Mouse (Mus musculus) c-Kit-positive CD71-negative TER-119-negative erythroid progenitor cells, embryonic 14.5 days (primary cell): Measurements from ENCODE around the gene Nadk.
"Not testable (repeated sequence)": the region's sequence is repeated elsewhere in the genome, so short reads cannot be mapped to it uniquely, and the experiment has no call there.

ENCODE experiments used
- DNase-seq: peaks from one replicate; pipeline ENCODE4 v3.0.0-alpha.2; 2013; ENCODE audit warnings: low read depth

Gene Nadk

DNA sequence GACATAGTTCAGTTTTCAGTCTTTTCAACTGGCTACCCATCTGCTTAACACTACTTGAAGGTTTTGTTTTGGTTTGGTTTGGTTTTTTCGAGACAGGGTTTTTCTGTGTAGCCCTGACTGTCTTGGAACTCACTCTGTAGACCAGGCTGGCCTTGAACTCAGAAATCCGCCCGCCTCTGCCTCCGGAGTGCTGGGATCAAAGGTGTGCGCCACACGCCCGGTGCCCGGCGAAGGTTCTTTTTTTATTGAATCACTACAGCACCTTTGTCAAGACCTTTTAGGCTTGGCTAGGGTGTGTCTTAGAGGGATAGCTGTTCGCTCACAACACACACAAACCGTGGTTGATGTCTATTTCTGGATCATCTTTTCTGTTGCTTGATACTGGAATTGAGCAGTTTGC is 8.1 kb downstream of the Nadk start:
- DNase-seq = not testable (repeated sequence)

DNA sequence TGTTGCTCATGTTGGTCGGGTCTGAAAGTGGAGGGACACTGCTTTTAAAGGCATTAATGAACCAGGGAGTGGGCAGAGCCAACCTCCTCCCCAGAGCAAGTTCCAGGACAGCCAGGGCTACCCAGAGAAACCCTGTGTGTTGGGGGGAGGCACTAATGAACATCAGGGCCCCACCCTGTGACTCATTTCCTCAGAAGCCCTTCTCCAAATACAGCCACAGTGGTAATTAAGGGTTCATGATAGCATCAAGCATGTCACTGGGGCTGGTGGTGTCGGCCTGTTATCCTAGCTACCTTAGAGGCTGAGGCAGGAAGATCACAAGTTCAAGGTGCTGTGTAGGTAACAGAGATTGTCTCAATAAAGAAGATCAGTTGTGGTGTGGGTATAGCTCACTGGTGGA is 9.3 kb downstream of the Nadk start:
- DNase-seq = no peak

DNA sequence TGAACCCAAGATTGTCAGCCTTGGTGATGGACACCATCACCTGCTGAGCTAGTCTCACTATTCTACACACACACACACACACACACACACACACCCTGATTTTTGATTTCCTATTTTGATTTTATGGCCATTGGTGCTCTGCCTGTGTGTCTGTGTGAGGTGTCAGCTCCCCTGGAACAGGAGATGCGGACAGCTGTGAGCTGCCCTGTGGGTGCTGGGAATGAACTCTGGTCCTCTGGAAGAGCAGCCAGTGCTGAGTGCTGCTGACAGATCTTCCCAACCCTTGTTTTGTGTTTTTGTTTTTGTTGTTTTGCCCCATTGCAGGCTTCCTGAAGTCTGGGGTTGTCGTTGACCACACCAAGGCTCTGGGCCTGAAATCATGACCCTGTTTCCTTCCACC is 11.0 kb downstream of the Nadk start:
- no peak for DNase-seq

DNA sequence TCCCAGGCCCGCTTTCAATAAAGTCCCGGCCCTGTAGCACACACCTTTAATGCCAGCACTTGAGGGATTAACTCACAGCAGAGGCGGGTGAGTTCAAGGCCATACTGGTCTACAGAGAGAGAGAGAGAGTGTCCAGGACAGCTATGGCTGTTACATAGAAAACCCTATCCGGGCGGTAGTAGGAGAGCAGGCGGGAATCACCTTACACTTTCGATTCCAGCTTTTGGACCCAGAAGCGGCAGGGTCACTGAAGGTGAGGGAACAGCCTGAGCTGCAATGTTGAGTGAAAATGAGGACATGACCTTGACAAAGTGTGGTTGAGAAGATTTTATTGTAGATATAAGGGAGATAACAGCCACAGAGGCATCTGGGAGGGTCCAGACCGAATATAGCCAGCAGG is 11.7 kb downstream of the Nadk start:
- no peak for DNase-seq

DNA sequence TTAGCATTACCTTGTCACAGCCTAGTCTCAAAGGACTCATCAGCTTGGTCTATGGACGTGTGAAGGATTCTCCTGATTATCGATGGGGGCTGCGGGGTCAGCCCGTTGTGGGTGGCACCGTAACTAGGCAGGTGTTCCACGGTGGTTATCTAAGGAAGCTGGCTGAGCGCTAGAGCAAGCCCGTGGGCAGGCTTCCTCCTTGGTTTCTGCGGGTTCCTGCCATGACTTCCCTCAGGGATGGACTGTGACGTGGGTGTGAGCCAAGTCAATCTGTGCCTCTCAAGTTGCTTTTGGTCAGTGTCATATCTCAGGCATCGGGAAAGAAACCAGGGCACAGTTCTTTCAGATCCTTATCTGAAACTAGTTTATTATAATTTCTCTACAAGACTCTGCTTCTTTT is 12.8 kb downstream of the Nadk start:
- no peak for DNase-seq

DNA sequence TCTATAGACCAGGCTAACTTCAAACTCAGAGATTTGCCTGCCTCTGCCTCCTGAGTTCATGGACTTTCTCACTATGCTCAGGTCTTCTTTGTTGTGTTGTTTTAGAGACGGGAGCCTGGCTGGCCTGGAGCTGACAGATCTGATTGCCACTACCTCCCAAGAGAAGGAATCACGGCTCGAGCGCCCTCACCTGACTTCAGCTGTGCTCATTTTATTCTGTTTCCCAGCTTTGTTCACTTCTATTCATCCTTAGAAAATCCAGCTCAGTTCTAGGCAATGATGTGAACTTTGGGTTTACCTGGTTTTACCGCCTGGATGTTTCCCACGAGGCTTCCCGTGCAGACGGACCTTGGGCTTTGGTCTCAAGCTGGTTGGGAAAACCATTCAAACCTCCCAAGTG is 13.3 kb downstream of the Nadk start:
- no peak for DNase-seq

DNA sequence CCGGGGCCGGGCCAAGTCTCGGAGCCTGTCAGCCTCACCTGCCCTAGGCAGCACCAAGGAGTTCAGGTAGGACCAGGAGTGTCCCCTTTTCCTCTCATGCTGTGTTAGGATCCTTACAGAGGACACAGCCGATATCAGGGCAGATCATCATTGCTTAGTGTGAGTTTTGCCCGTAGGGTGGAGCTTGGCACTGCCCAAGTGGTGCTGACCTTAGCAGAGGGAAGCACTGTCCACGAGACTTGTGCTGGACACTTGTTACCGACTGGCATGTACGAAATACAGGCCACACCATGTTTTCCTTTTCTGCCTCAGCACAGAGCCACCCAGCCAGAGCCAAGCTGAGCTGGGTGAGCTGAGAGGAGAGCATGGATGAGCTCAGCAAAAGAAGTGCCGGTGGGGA is 15.0 kb downstream of the Nadk start:
- DNase-seq = no peak

DNA sequence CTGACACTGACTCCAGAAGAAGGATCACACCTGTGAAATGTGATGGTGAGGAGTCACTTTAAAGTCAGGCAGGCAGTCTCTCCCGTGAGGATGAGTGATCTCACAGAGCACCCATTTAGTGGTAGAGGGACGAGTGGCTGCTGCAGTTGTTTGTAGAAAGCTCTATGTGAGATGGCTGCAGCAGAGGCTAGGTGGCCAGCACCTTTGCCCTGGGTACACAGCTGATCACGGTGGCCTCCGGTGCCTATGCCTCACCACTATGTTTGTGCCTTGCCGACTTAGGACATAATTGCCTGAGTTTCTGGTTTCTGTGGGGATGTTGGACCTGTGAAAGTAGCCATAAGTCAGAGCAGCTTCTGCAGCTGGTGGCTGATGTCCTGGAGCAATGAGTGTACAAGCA is 15.6 kb downstream of the Nadk start:
- no peak for DNase-seq

DNA sequence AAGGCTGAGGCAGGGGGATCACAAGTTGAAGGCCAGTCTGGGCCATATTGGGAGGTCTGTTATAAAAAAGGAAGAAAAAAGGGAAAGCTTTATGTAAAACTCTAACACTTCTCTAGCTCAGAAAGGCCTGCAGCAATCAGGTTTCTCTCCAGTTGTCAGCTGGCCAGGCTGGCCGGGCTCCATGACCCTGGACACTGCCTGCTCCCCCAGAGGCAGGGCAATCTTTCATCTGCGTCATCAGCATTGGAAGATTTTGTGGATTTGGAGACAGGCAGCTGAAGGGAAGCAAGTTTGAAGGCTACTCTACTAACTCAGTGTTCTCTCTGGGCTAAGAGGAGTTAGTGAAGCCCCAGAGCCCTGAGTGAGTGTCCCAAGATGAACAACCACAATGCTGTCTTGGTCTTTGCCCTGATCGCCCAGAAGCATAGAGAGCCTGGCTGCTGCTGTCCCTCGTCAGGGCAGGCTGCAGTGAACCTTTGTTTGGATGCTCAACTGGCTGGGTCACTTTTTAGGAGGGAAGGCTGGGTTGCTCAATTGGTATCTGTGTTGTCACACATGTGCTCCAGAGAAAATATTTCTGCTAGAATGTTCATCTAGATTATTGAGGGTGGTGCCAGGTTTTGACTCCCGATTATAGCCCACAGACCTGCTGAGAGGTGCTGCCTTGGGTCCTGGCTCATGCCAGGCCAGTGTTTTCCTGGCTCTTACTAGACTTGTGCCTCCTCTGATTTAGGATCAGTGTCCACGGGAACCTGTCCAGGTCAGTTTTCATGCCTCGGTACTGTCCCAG is 16.4 kb downstream of the Nadk start:
- no peak for DNase-seq

DNA sequence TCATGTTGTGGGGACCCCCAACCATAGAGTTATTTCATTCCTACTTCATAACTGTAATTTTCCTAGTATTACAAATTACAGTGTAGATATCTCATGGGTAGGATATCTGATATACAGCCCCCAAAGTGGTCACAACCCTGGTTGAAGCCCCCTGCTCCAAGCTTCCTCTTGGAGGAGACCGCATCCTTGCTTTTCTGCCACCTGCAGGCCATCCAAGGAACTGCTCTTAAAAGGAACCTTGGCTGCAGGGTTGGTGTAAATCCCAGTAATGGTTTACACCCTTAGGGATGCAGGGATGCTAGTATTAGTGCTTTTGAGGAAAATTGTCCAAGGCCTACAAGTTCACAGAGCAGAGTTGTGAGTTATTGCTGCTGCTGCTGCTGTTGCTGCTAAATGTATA is 18.2 kb downstream of the Nadk start:
- no peak for DNase-seq

DNA sequence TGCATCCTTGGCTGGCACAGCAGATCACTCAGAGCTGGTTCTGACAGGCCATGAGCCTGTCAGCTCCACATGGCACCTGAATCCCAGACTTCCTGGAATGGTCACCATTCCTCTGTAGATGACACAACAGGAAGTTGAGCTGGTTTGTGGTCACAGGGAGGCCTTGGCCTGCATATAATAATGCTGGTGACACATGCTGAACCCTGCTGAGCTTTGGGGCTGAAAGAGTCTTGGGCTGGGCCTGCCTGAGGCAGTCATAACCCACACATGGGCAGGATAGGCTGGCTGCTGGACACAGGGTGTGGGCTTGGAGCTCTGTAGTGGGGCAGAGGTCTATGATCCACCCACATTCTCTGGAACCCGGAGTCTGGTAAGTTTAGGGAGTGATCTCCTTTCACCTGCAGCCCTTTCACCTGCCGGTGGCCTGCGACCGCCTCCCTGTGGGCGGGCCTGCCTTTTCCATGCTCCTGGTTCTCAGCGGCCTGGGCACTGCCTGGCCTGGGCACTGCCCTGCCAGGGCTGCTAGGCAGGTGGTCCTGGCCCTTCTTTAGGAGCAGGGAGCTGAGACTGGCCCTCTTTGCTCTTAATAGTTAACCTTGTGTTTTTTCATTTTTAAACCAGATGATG is 20.2 kb downstream of the Nadk start:
- no peak for DNase-seq

DNA sequence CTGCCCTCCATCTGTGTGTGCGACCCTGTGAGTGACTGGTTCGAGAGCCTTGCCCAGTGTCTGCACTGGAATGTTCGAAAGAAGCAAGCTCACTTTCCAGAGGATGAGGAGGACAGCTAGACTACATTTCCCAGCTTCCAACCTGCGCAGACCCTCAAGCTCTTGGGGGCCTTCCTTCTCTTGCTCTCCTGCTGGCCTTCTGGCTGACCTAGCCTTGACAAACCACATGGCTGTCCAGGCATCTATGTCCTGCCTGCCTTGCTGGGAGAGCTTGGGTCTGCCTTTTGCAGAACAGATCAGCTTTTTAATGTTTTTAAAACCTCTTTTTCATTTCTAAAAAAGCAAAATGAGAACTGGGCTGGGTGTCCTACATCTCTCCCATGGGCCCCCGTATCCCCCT is 27.2 kb downstream of the Nadk start:
- no peak for DNase-seq

DNA sequence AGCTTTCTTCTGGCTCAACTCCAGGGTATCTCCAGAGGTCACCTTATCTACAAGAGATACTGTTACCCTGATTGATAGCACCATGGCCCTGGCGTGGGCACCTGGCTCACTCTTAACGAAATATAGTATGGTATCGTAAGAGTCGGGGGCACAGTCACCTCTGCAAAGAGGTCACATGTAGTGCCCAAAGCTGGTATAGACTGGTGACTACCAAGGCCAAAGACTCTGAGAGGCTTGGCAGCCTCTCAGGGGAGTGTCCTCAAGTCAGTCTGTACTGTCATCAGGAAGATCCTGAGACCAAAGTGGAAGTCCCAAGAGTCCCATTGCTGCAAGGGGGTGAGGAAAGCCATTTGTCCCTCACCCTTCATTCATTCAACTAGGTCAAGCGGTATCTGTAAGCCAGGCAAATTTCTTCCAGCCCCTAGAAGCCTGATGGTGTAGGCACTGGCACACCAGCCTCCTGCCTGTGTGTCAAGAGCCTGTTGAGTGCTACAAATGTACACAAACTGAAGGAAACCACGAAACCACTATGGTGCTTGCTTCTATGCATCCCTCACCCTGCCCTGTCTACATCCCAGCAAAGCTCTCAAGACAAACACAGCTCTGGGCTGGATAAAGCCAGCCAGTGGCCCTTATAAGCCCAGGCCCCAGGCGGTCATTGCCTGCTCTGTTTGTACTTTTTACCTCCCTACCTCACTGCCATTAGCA is 29.0 kb downstream of the Nadk start:
- no peak for DNase-seq

DNA sequence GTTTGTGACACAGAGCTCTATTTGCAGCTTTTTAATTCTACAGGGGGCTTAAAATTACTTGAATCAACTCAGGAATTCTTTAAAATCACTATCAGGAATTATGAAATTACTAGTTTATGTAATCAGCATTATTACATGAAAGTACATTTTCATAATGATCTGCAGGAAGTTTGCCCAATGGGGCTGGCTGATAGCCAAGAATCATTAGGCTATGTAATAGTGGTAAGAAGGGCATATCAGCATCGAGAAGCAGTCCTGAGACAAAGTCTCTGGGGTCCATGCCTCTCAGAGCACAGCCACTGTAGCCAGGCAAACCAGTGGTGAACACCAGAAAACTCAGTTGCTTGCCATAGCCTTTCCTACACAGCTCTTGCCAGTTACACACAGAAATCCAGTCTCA is 31.6 kb downstream of the Nadk start:
- DNase-seq = no peak

DNA sequence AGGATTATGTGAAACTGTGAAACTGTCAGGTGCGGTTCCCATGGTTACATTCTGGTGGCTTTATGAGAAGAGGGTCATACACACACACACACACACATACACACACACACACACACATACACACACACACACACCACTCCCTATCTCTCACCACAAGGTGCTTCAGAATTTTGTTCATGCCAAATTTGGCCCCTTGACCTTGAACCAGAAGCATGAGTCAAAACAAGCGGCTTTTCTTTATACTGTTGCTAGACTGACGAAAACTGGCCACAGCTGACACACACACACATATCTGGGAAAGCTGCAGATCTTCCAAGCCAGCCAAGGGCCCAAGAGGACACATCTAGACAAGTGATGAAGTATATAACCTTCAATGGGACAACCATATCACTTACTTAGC is 33.6 kb downstream of the Nadk start:
- no peak for DNase-seq

DNA sequence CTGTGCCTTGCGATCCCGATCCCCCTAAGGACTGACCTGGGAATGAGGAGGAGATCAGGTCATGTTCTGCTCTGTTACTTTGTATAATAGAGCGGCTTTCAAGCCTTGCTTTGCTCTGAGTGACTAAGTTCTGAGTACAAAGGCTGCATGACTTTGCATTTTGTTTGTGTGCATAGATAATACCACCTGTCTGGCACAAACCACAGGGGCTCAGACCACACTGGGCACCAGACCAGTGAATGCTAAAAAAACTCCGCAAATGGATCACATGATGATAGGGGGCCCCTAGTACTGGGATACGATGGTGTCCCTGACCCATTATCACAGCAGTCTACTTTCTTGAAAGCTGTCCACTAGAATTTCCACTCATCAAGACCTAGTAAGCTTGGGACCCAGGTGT is 34.4 kb downstream of the Nadk start:
- no peak for DNase-seq

DNA sequence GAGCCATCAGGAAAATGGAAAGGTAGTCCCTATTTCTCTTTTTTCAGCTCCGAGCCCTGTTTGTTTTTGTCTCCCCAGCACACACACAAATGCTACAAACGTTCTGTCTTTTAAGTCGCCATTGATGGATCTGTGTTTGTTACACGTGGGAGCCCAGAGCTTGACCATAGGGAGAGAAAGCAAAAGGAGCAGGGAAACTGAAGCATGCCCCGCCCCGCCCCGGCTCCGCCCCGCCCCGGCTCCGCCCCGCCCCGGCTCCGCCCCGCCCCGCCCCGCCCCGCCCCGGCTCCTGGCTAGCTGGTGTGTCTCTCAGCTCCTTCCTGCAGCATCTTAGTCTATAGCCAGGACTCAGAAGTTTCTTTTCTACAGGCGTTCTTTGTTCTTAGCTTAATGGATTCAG is 36.4 kb downstream of the Nadk start:
- DNase-seq = no peak

DNA sequence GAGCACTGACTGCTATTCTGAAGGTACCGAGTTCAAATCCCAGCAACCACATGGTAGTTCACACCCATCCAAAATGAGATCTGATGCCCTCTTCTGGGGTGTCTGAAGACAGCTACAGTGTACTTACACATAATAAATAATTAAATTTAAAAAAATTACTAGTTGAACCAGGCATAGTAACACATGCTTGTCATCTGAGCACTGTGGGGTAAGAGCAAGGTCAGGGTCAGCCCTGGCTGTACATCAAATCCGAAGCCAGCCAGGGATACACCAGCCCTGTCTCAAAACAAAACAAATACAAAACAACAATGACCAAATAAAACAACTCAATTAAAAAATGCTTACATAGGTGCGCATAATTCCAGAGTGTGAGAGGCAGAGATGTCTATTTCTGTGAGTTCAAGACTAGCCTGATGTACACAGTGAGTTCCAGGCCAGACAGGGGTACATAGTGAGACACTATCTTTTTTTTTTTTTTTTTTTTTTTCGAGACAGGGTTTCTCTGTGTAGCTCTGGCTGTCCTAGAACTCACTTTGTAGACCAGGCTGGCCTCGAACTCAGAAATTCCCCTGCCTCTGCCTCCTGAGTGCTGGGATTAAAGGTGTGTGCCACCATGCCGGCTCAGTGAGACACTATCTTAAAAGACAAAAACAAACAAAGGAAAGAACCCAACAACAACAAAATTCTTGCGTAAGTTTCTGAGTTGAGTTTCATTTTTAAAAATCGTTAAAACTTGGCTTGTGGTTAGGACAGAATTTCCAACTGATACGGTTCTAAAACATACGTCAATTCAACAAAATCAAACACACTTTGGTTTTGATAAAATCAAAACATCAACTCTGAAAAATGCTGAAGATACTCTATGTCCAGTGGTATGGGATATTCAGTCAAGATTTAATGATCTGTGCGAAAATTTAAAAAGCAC is 38.0 kb downstream of the Nadk start:
- no peak for DNase-seq

DNA sequence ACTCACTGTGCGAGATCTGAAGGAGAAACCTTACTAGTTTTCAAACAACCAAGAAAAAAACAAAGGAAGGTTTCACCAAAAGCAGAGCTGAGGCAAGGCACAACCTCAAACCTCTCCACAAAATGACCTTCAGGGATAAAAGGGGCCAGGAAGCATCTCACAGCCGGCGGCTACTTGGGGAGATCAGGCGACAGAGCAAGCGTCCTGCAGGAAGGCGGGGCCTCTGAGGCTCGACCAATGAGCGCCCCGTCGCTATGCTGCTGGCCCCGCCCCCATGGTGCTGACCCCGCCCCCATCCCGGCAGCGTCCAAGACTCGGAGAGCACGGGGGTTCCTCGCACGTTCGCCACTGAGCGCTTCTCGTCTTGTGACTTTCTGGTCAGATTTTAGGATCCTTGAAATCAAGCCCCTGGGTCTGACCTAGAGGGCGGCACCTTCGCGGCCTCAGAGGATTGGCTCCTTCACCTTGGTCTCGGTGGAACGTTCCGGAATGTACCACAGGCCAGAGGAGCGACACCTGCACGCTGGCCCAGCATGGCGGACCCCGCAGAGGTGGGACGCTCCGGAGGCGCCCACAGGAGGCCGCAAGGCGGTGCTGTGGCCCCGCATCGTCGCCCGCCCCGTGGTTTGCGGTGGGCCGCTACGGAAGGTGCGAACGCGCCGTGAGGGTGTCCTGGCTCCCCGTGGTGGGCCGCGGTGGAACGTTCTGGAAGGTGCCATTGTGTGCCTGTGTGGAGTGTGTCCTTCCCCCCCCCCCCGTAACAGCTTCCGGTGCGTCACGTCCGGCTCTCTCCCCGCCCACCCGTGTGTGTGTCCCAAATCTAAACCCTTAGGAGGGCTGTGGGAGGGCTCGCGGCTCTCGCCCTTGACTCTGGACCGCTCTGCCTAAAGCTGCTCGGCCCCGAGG is 39.2 kb downstream of the Nadk start, which contains the start of gene Slc35e2:
Gene Slc35e2 (plus strand): TSS at position 326 of the 906 bp plus-strand sequence.
- peak; percentile 91 for DNase-seq

DNA sequence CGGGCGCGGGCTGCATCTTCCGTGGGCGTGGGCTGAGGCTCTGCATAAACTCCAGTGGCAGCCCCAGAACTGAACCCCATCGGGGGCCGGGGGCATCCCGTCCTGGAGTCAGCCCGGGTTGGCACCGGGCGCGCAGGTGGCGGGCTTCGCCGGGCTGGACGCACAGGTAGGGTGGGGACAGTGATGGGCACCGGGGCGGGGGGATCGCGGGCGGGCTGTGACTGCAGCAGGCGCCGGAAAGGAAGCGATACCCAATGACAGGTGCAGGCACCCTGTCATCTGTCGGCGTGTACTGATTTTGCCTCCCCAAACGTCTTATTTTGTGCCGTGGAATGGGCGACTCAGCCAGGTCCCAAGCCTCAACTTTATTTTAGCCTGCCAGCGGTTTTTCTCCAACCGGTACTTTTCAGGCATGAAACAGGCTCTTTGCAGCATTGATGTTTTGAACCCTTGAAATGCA is 39.8 kb downstream of the Nadk start:
- no peak for DNase-seq

DNA sequence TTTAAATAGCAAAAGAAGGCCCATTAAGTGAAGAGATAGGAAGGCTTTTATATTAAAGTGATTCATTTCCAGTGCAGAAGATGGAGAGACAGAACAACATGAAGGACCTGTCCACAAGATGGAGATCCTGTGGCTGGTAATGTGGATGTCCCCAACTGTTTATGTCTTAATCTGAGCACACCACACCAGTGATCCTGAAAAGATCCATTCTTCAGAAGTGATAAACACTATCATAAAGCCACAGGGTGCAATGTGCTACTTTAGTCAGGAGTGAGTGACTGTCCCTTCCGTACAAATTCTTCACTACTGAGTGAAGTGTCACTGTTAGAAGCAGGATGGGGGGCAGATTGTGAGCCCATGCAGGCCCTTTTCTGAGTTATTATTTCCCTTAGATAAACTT is 40.6 kb downstream of the Nadk start:
- DNase-seq = no peak
